Mouse (Mus musculus) brain, embryonic 14.5 days (tissue): ENCODE data around the gene Gm17428.

Source experiments
- CTCF ChIP-seq: fragments of 200-500 bp; IDR thresholded peaks from 2 replicates; pipeline ENCODE4 v1.5.1; 2012; ENCODE audit warnings: inconsistent platforms, mild to moderate bottlenecking, moderate library complexity, borderline replicate concordance; ENCODE audit not compliant: insufficient read depth, insufficient read length; ENCODE audit errors: extremely low read depth
- POLR2A ChIP-seq: fragments of 200-500 bp; IDR thresholded peaks from 2 replicates; pipeline ENCODE4 v1.6.1; 2012; ENCODE audit warnings: mild to moderate bottlenecking, inconsistent platforms, borderline replicate concordance; ENCODE audit not compliant: poor library complexity, insufficient read depth, insufficient read length, severe bottlenecking; ENCODE audit errors: extremely low read depth

GRCm38 (mm10) chr14:54936831-54937160 is 39.9 kb upstream of the Gm17428 start:
- TF ChIP-seq CTCF (no peak), POLR2A (no peak)
